Mouse (Mus musculus): ENCODE measurements around the gene Phf24. TPM values are rescaled to one million over a fixed set of nuclear protein-coding genes. Genes with fewer than 3 reads are reported as not detected.

Phf24 gene
- 0.33 and 0.51 TPM in 2 replicates for polyA plus RNA-seq (2016; fragmentation: Nextera tagmentation; extraction: Ambion mirVana)

DNA sequence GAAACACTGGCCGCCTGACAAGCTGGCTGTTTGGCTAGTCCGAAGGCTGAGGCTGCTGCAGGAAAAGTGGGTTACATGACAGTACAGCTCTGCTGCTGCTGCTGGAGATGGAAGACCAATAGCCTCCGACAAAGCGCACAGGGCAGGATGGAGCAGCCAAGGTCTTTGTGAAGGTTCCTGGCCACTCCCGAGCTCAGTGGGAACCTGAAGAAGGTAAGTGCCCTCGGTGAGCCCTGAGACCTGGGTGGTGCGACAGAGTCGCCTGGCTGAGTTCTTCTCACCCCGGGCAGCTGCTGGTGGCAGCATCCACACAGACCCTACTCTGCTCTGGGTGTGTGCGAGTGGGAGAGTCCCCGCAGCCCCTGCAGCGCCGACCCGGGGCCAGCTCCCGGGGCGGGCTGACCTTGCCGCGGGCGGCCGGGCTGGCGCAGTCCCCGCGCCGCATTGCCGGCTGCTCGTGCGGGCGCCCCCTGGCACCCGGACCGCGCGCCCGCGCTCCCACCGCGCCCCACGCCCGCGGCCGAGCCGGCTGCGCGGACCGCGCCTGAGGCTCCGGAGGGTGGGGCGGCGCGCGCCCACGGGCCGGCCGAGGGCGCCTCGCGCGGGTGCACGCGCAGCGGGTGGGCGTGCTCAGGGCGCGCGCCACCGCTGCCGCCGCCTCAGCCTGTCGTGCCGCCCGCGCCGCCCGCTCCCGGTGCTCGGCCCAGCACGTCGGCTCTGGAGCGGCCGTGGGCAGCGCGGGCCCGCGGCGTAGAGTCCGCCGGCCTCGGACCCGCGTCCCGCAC, at the start of gene Phf24:
Gene Phf24, plus strand, starts transcription at position 44 of the 785 bp plus-strand sequence.
- DNase-seq (ENCODE audit: extremely low spot score, low spot score): peak; percentile 38
- peak within 1 kb of the TSS; percentile 81 for H3K27ac ChIP-seq
- H3K27me3 ChIP-seq (ENCODE audit: poor library complexity, severe bottlenecking): peaks cover 80% of the 10 kb centered on the region

GRCm38 (mm10) chr4:42867390-42867789, 49.1 kb upstream of the Phf24 start:
- Histone ChIP-seq H3K27me3 (ENCODE audit: poor library complexity, severe bottlenecking) (no peaks in the 10 kb centered on the region), H3K9me3 (no peaks in the 10 kb centered on the region), H3K36me3 (replicated peaks) (no peaks in the 10 kb centered on the region), H3K4me1 (no peaks in the 10 kb centered on the region), H3K4me3 (no peak overlapping the region), H3K27ac (peak overlapping the region; percentile 63; the same call in 1 of the 2 replicates)
- WGBS: 85% methylated on average over 3 of the region's 3 CpGs
- no peak for DNase-seq (ENCODE audit: extremely low spot score, low spot score)

More for the DNA sequence above, at the start of gene Phf24:
- H3K9me3 ChIP-seq: no peaks in the 10 kb centered on the region
- H3K36me3 ChIP-seq (replicated peaks): no peaks in the 10 kb centered on the region
- peak within 1 kb of the TSS; percentile 69 for H3K4me3 ChIP-seq
- peaks cover 9% of the 10 kb centered on the region for H3K4me1 ChIP-seq
- 1% methylated on average over 90 of the region's 90 CpGs for WGBS

DNA sequence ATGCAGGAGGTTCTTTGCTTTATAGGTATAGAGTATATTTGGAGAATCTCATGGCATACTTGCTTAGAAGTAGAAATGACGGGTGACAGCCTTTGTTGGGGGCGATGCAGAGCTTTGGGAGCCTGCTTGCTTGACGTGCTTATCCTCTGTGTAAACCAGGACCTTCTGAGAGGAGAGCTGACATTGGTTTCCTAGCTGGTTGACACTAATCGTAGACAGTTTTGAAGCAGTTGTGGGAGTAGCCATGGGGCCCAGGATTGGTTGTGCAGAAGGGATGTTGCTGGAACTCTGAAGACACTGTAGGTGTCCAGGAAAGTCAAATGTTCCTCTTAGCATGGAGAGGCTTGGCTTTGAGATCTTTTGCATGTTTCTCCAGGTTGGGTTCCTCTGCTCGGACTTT, 48.3 kb upstream of the Phf24 start:
- no peaks in the 10 kb centered on the region for H3K9me3 ChIP-seq
- no peaks in the 10 kb centered on the region for H3K36me3 ChIP-seq (replicated peaks)
- no peaks in the 10 kb centered on the region for H3K27me3 ChIP-seq (ENCODE audit: poor library complexity, severe bottlenecking)
- no peak overlapping the region for H3K27ac ChIP-seq
- no peaks in the 10 kb centered on the region for H3K4me1 ChIP-seq
- no peak for DNase-seq (ENCODE audit: extremely low spot score, low spot score)
- H3K4me3 ChIP-seq: no peak overlapping the region
- WGBS: 89% methylated on average over 5 of the region's 5 CpGs

- WGBS: 85% methylated on average over 5 of the region's 5 CpGs
- DNase-seq (ENCODE audit: extremely low spot score, low spot score): no peak
- H3K9me3 ChIP-seq: no peaks in the 10 kb centered on the region
- no peaks in the 10 kb centered on the region for H3K4me1 ChIP-seq
- H3K27ac ChIP-seq: no peak overlapping the region
- H3K27me3 ChIP-seq (ENCODE audit: poor library complexity, severe bottlenecking): no peaks in the 10 kb centered on the region
- no peaks in the 10 kb centered on the region for H3K36me3 ChIP-seq (replicated peaks)
- no peak overlapping the region for H3K4me3 ChIP-seq
Measured at GRCm38 (mm10) chr4:42870748-42871147, 45.7 kb upstream of the Phf24 start.

- H3K36me3 ChIP-seq (replicated peaks): no peaks in the 10 kb centered on the region
- 97% methylated on average over 7 of the region's 7 CpGs for WGBS
- no peaks in the 10 kb centered on the region for H3K4me1 ChIP-seq
- H3K27ac ChIP-seq: no peak overlapping the region
- 0 out of 2 replicates have a peak, but pooled peaks cover 3% of the 10 kb centered on the region for H3K27me3 ChIP-seq (ENCODE audit: poor library complexity, severe bottlenecking)
- no peak overlapping the region for H3K4me3 ChIP-seq
- no peaks in the 10 kb centered on the region for H3K9me3 ChIP-seq
- DNase-seq (ENCODE audit: extremely low spot score, low spot score): no peak
Measured at GRCm38 (mm10) chr4:42872151-42872550, 44.3 kb upstream of the Phf24 start.

DNA sequence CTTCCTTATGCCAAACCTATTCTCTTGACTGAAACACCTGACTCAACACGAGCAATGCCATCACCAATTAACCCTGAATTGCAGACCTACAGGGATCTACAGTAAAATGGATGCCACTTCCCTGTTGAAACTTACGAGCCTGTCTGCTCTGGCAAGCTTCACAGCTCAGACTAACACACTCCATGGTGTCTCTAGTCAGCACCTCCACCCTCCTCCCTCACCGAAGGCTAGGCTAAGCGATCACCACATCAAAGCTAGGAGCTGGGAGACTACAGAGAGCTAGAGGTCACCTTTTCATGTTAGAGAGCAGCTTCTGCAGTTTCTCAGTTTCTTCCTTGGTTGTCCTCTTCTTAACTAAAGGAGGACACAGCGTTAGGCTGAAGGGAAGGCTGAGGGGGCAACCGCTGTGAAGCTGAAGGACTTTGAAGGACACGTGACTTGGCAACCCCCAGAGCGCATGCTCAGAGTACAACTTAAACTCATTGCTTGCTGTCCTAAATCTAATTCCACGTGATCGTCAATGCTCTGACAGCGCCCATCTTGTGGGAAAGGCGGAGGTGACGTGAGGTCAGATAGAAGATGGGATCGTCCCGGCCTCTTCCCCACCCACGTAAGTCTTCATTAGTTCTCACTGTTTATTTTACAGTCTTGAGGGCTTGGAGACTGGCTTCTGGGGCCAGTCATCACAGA, 43.6 kb upstream of the Phf24 start:
- H3K36me3 ChIP-seq (replicated peaks): no peaks in the 10 kb centered on the region
- 90% methylated on average over 16 of the region's 16 CpGs for WGBS
- no peak overlapping the region for H3K27ac ChIP-seq
- DNase-seq (ENCODE audit: extremely low spot score, low spot score): no peak
- 0 out of 2 replicates have a peak, but pooled peaks cover 3% of the 10 kb centered on the region for H3K27me3 ChIP-seq (ENCODE audit: poor library complexity, severe bottlenecking)
- H3K4me3 ChIP-seq: no peak overlapping the region
- no peaks in the 10 kb centered on the region for H3K9me3 ChIP-seq
- H3K4me1 ChIP-seq: no peaks in the 10 kb centered on the region

DNA sequence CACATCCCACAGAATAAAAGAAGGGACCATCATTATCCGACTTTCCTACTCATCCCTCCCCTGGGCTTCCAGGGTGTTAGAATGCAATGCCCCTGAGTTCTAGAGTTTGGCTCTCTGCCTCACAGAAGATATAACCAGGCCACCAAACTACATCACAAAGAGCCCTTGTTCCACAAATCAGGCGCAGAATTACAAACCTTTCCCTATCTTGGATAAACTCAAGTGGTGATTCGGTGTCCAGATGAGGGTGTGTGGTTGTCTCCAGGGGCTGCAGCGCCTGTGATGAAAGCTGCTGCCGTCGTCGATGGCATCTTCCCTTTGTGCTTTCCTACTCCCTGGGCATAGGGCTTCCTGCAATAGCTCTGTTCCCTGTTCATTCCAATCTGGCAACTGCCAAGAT, 42.3 kb upstream of the Phf24 start, which contains the start of gene Fam205c:
Gene Fam205c, minus strand, starts transcription at position 101 of the 400 bp plus-strand sequence.
- Histone ChIP-seq H3K9me3 (no peaks in the 10 kb centered on the region), H3K27ac (no peak within 1 kb of the TSS)
- 85% methylated on average over 7 of the region's 7 CpGs for WGBS

GRCm38 (mm10) chr4:42876586-42877291, 39.7 kb upstream of the Phf24 start:
- WGBS: 38% methylated on average over 5 of the region's 5 CpGs
- Histone ChIP-seq H3K4me3 (no peak overlapping the region), H3K36me3 (replicated peaks) (no peaks in the 10 kb centered on the region), H3K9me3 (no peaks in the 10 kb centered on the region), H3K27me3 (ENCODE audit: poor library complexity, severe bottlenecking) (0 out of 2 replicates have a peak, but pooled peaks cover 3% of the 10 kb centered on the region), H3K27ac (no peak overlapping the region), H3K4me1 (no peaks in the 10 kb centered on the region)
- peak; percentile 59 for DNase-seq (ENCODE audit: extremely low spot score, low spot score)

More for the DNA sequence above, 42.3 kb upstream of the Phf24 start, which contains the start of gene Fam205c:
- no peak for DNase-seq (ENCODE audit: extremely low spot score, low spot score)
- Histone ChIP-seq H3K4me3 (no peak within 1 kb of the TSS), H3K4me1 (no peaks in the 10 kb centered on the region), H3K27me3 (ENCODE audit: poor library complexity, severe bottlenecking) (0 out of 2 replicates have a peak, but pooled peaks cover 3% of the 10 kb centered on the region), H3K36me3 (replicated peaks) (no peaks in the 10 kb centered on the region)

DNA sequence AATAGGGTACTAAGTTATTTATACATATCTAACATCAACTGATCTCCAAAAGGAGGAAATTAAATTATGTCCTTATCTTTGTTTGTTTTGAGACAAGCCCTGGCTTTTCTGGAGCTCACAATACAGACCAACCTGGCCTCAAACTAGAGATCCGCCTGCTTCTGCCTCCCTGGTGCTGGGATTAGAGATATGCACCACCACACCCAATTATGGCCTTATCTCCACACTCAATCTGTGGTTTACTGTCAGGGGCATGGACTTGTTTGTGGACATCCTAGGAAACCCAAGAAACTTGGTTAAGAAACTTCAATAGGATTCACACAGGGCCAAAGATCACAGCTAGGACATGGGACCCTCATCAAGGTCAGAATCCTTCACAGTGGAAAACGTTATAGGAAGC, 38.8 kb upstream of the Phf24 start:
- 0 out of 2 replicates have a peak, but pooled peaks cover 3% of the 10 kb centered on the region for H3K27me3 ChIP-seq (ENCODE audit: poor library complexity, severe bottlenecking)
- H3K36me3 ChIP-seq (replicated peaks): no peaks in the 10 kb centered on the region
- H3K9me3 ChIP-seq: no peaks in the 10 kb centered on the region
- no peak overlapping the region for H3K4me3 ChIP-seq
- H3K4me1 ChIP-seq: no peaks in the 10 kb centered on the region
- no peak for DNase-seq (ENCODE audit: extremely low spot score, low spot score)
- WGBS: 80% methylated on average over 2 of the region's 2 CpGs
- H3K27ac ChIP-seq: no peak overlapping the region

DNA sequence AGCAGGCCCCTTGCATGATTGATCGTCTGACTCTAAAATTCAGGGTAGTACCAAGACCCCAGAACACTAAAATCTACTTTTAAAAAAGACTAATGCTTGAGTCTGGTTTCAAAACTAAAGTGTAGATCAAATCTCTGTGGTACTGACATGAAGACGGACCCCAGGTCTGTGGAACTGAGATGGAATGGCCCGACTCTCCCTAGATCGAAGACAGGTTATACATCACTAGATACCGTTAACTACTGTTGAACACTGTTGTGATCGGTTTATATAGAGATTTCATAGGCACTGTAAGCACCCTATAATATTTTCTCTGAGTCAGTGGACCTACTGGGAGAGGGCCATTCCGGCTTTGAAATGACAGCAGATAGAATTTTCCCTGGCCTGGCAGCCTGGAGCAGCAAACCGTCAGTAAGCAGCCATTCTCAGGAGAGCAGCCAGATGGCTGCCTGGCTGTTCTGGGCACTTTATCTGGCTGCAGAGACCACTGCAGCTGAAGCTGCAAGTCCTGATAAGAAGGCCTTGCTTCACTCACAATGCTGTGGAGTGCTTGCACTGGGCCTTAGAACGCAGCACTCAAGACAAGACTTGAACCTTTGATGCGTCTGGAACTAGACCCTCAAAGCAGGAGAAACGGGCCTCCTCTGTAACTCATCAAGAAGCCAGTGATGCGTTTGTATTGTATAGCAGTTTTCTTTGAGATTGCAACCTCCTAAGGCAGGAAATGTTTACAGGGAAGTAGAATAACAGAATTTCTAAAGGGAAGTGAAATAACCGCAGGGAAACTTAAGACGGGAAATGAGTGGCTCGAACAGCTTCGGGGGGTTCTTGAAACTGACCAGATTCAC, 36.4 kb upstream of the Phf24 start:
- 0 out of 2 replicates have a peak, but pooled peaks cover 3% of the 10 kb centered on the region for H3K27me3 ChIP-seq (ENCODE audit: poor library complexity, severe bottlenecking)
- no peak for DNase-seq (ENCODE audit: extremely low spot score, low spot score)
- no peak overlapping the region for H3K4me3 ChIP-seq
- 88% methylated on average over 16 of the region's 16 CpGs for WGBS
- H3K27ac ChIP-seq: peak overlapping the region; percentile 20; the same call in 1 of the 2 replicates
- H3K36me3 ChIP-seq (replicated peaks): no peaks in the 10 kb centered on the region
- H3K4me1 ChIP-seq: no peaks in the 10 kb centered on the region
- no peaks in the 10 kb centered on the region for H3K9me3 ChIP-seq

DNA sequence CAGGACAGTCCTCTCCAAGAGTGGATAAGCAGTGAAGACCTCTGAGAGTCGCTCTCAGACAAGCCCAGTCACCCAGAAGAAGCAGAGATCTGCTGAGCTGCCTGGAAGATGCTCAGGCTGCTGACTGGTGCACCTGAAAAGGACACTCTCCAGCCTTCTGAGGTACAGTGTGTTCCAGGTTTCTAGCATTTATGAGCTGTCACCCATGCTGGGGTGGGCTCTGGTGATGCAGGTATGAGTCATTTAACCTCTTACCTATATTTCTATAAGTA, 35.8 kb upstream of the Phf24 start:
- no peaks in the 10 kb centered on the region for H3K36me3 ChIP-seq (replicated peaks)
- no peaks in the 10 kb centered on the region for H3K4me1 ChIP-seq
- WGBS: 58% methylated on average over 1 of the region's 1 CpGs
- no peaks in the 10 kb centered on the region for H3K9me3 ChIP-seq
- DNase-seq (ENCODE audit: extremely low spot score, low spot score): no peak
- H3K4me3 ChIP-seq: no peak overlapping the region
- 0 out of 2 replicates have a peak, but pooled peaks cover 3% of the 10 kb centered on the region for H3K27me3 ChIP-seq (ENCODE audit: poor library complexity, severe bottlenecking)
- no peak overlapping the region for H3K27ac ChIP-seq

- no peak for DNase-seq (ENCODE audit: extremely low spot score, low spot score)
- no peak overlapping the region for H3K27ac ChIP-seq
- H3K36me3 ChIP-seq (replicated peaks): no peaks in the 10 kb centered on the region
- H3K4me3 ChIP-seq: no peak overlapping the region
- H3K9me3 ChIP-seq: no peaks in the 10 kb centered on the region
- no peaks in the 10 kb centered on the region for H3K4me1 ChIP-seq
- no peaks in the 10 kb centered on the region for H3K27me3 ChIP-seq (ENCODE audit: poor library complexity, severe bottlenecking)
- 89% methylated on average over 6 of the region's 6 CpGs for WGBS
Measured at GRCm38 (mm10) chr4:42886926-42887325, 29.5 kb upstream of the Phf24 start.

All from forebrain, embryonic 10.5 days (tissue).